Mouse (Mus musculus): ENCODE data around the gene Gm6351. TPM values are rescaled to one million over a fixed set of nuclear protein-coding genes. Genes with fewer than 3 reads are reported as not detected.
"Not testable (repeated sequence)": the region's sequence is repeated elsewhere in the genome, so short reads cannot be mapped to it uniquely, and the experiment has no call there.

Gene Gm6351
- total RNA-seq (2015; ENCODE audit: low replicate concordance) (not detected in 2 replicates), total RNA-seq (2017; ENCODE audit: low replicate concordance) (not detected in 2 replicates)

DNA sequence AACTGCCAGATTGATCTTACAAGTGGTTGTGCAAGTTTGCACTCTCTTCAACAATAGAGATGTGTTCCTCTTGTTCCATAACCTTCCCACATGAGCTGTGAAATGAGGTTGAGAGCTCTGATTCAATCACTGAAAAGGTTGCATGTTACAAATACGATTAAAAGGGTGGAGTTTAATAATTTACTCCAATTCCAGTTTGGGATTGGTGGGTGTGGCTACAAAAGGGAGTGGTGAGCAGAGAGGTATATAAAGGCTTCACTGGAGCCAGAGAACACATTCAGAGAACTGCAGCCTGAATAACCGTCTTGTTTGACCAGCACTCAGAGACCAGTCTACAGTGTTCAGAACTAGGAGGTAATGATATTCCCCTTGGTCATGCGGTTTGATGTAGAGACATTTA lies at the start of gene Gm6351:
Gm6351 (plus strand) TSS at position 301 of the 400 bp plus-strand sequence.
- not testable (repeated sequence) for ATAC-seq (replicated peaks; ENCODE audit: low FRiP score, poor library complexity, severe bottlenecking)

DNA sequence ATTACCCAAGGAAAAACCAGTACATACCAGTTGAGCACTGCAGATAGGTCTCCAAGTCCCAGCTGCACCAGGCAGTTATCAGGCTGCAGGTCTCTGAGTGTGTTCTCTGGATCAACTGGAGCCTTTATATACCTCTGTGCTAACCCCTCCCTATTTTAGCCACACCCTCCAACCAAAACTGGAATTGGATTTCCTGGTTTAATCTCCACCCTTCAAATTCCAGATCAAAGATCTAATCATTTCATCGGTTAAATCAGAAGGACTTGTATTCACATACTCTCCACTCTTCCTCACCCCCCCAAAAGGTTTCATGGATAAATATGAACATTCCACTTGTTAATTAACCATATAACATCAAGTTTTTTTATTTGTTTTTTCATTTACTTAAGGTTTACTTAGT lies 5.7 kb upstream of the Gm6351 start, which contains the start of gene BC061212:
BC061212 (minus strand) TSS at position 101 of the 400 bp plus-strand sequence.
- ATAC-seq (replicated peaks; ENCODE audit: low FRiP score, poor library complexity, severe bottlenecking): not testable (repeated sequence)

Other genes with a start within 250 kb of the Gm6351 start
- not detected in 2 replicates for gene Gm7792, start 232.6 kb upstream of the Gm6351 start, total RNA-seq (2015; ENCODE audit: low replicate concordance)
- not detected in 2 replicates for gene Gm7792, start 232.6 kb upstream of the Gm6351 start, total RNA-seq (2017; ENCODE audit: low replicate concordance)
- gene Gm16429, start 147.3 kb upstream of the Gm6351 start, total RNA-seq (2015; ENCODE audit: low replicate concordance): not detected in 2 replicates
- not detected in 2 replicates for gene Gm16429, start 147.3 kb upstream of the Gm6351 start, total RNA-seq (2017; ENCODE audit: low replicate concordance)
- not detected in 2 replicates for gene BC061212, start 5.8 kb upstream of the Gm6351 start, total RNA-seq (2015; ENCODE audit: low replicate concordance)
- not detected in 2 replicates for gene BC061212, start 5.8 kb upstream of the Gm6351 start, total RNA-seq (2017; ENCODE audit: low replicate concordance)
- gene Gm3106, start 141.6 kb downstream of the Gm6351 start, total RNA-seq (2015; ENCODE audit: low replicate concordance): not detected in 2 replicates
- gene Gm3106, start 141.6 kb downstream of the Gm6351 start, total RNA-seq (2017; ENCODE audit: low replicate concordance): not detected in 2 replicates
- not detected in 2 replicates for gene A430089I19Rik, start 230.4 kb downstream of the Gm6351 start, total RNA-seq (2015; ENCODE audit: low replicate concordance)
- not detected in 2 replicates for gene A430089I19Rik, start 230.4 kb downstream of the Gm6351 start, total RNA-seq (2017; ENCODE audit: low replicate concordance)
- not detected in 2 replicates for gene Gm6502, start 238.1 kb downstream of the Gm6351 start, total RNA-seq (2015; ENCODE audit: low replicate concordance)
- not detected in 2 replicates for gene Gm6502, start 238.1 kb downstream of the Gm6351 start, total RNA-seq (2017; ENCODE audit: low replicate concordance)